Mouse (Mus musculus) frontal cortex, postnatal 14 days (tissue): ENCODE measurements around the gene Slitrk6.

Source experiments
- DNase-seq, 2 experiments: peaks; one replicate each; pipeline ENCODE4 v3.0.0; 2022; ENCODE audit warnings: low spot score in 2 of 2

Slitrk6 gene

GRCm38 (mm10) chr14:110754484-110755307, at the start of gene Slitrk6:
TSS of gene Slitrk6 (minus strand) at chr14:110755149.
- DNase-seq = peak in 1 of 2 experiments; percentile 4

- peak in 1 of 2 experiments; percentile 10 for DNase-seq
Measured at GRCm38 (mm10) chr14:110777546-110777945, 22.6 kb upstream of the Slitrk6 start.

GRCm38 (mm10) chr14:110770694-110771093, 15.7 kb upstream of the Slitrk6 start:
- no peak for DNase-seq

- DNase-seq = no peak
Measured at GRCm38 (mm10) chr14:110762588-110763220, 7.8 kb upstream of the Slitrk6 start.

- no peak for DNase-seq
Measured at GRCm38 (mm10) chr14:110760909-110761308, 6.0 kb upstream of the Slitrk6 start.

- no peak for DNase-seq
Measured at GRCm38 (mm10) chr14:110755308-110755650, 330 bp upstream of the Slitrk6 start.

- no peak for DNase-seq
Measured at GRCm38 (mm10) chr14:110739861-110740260, 15.1 kb downstream of the Slitrk6 start.

GRCm38 (mm10) chr14:110739368-110739767, 15.6 kb downstream of the Slitrk6 start:
- no peak for DNase-seq

GRCm38 (mm10) chr14:110728344-110728910, 26.5 kb downstream of the Slitrk6 start:
- DNase-seq = no peak

- DNase-seq = no peak
Measured at GRCm38 (mm10) chr14:110724026-110724576, 30.8 kb downstream of the Slitrk6 start.
